Mouse (Mus musculus): ENCODE measurements at regions not wholly inside any gene's neighbourhood (a gene's known extent, or its start where the extent isn't known, plus 50 kb on each side); places are given as distances from the start of the nearest gene placed in this dataset.

GRCm38 (mm10) chr6:59261866-59262265, 53.2 kb downstream of the Tigd2 start:
- H3K4me1 ChIP-seq (ENCODE audit: control insufficient read depth, insufficient read depth, low read length): no peaks in the 10 kb centered on the region
- no peaks in the 10 kb centered on the region for H3K36me3 ChIP-seq (ENCODE audit: control insufficient read depth, insufficient read depth, low read length)
- peak; percentile 88 for ATAC-seq (replicated peaks; ENCODE audit: insufficient number of reproducible peaks, low FRiP score, low TSS enrichment)
- H3K9me3 ChIP-seq (replicated peaks; ENCODE audit: control insufficient read depth, low read length): no peaks in the 10 kb centered on the region
- WGBS (ENCODE audit: insufficient replicate concordance): 40% methylated on average over 2 of the region's 2 CpGs
- H3K4me2 ChIP-seq: no peak overlapping the region
- peak overlapping the region; percentile 81 for H3K27ac ChIP-seq (ENCODE audit: low read depth, low read length)
- no peaks in the 10 kb centered on the region for H3K27me3 ChIP-seq (ENCODE audit: control insufficient read depth, insufficient read depth, low read length)
- no peak overlapping the region for H3K9ac ChIP-seq (ENCODE audit: low read depth, low read length)
- H3K4me3 ChIP-seq (ENCODE audit: low read depth, low read length): no peak overlapping the region

DNA sequence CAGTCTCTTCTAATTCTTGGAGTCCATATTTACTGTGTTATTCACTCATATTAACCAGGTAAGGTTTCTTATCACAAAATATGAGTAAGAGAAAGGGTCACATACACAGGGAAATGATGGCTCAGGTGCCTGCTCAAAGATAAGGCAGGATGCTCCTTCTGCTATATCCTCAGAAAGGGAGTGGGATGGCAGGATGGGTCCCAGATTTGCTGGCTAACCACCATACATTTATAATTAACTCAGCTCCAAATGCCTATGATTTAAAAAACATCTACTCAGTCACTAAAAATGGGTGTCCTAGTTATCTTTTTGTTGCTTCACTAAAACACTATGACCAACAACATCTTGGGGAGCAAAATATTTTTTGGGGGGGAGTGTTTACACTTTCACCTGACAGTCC, 56.3 kb downstream of the Tigd2 start:
- H3K36me3 ChIP-seq (ENCODE audit: control insufficient read depth, insufficient read depth, low read length): no peaks in the 10 kb centered on the region
- no peaks in the 10 kb centered on the region for H3K4me1 ChIP-seq (ENCODE audit: control insufficient read depth, insufficient read depth, low read length)
- H3K4me2 ChIP-seq: no peak overlapping the region
- ATAC-seq (replicated peaks; ENCODE audit: insufficient number of reproducible peaks, low FRiP score, low TSS enrichment): no peak
- no peak overlapping the region for H3K4me3 ChIP-seq (ENCODE audit: low read depth, low read length)
- no peaks in the 10 kb centered on the region for H3K27me3 ChIP-seq (ENCODE audit: control insufficient read depth, insufficient read depth, low read length)
- no peaks in the 10 kb centered on the region for H3K9me3 ChIP-seq (replicated peaks; ENCODE audit: control insufficient read depth, low read length)
- no peak overlapping the region for H3K27ac ChIP-seq (ENCODE audit: low read depth, low read length)
- H3K9ac ChIP-seq (ENCODE audit: low read depth, low read length): no peak overlapping the region

DNA sequence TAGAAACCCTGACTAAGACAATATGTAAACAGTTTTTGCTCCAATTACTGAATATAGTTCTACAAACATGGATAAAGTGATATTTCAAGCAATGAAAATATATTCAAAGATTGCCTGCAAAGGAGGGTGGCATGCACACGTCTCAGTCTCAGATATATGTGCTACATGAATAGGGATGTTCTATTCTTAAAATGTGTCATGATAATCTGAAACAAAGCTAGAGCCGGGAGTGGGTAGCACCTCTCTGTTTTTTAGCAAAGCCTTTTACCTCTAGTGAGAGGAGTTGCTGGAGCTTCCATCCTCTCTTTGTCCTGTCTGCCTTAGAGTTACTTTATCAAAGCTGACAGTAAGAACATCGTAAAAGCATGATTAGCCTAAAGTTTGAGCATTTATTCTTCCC, 65.5 kb downstream of the Tigd2 start:
- H3K9ac ChIP-seq (ENCODE audit: low read depth, low read length): no peak overlapping the region
- 70% methylated on average over 3 of the region's 3 CpGs for WGBS (ENCODE audit: insufficient replicate concordance)

More for the DNA sequence above, 65.5 kb downstream of the Tigd2 start:
- Histone ChIP-seq H3K27me3 (ENCODE audit: control insufficient read depth, insufficient read depth, low read length) (no peaks in the 10 kb centered on the region), H3K4me2 (no peak overlapping the region), H3K36me3 (ENCODE audit: control insufficient read depth, insufficient read depth, low read length) (no peaks in the 10 kb centered on the region), H3K4me3 (ENCODE audit: low read depth, low read length) (no peak overlapping the region), H3K27ac (ENCODE audit: low read depth, low read length) (no peak overlapping the region), H3K4me1 (ENCODE audit: control insufficient read depth, insufficient read depth, low read length) (peaks cover 6% of the 10 kb centered on the region; the same call in 1 of the 2 replicates), H3K9me3 (replicated peaks; ENCODE audit: control insufficient read depth, low read length) (no peaks in the 10 kb centered on the region)
- no peak for ATAC-seq (replicated peaks; ENCODE audit: insufficient number of reproducible peaks, low FRiP score, low TSS enrichment)
